Mouse (Mus musculus) hindbrain, embryonic 16.5 days (tissue): ENCODE data around the gene Plppr3. TPM values are rescaled to one million over a fixed set of nuclear protein-coding genes. Genes with fewer than 3 reads are reported as not detected.

Source experiments
- ATAC-seq: fragments of 200-750 bp; cut with Nextera tagmentation; 2 replicates; pipeline ENCODE4 v1.8.0; 2017; ENCODE audit warnings: moderate TSS enrichment, moderate library complexity
- H3K27ac ChIP-seq: fragments of 300-500 bp; sonication (generic); 2 replicates; pipeline ENCODE4 v1.5.1; 2014; ENCODE audit warnings: low read depth, mild to moderate bottlenecking, control low read depth, low read length, moderate library complexity
- H3K27me3 ChIP-seq: fragments of 300-500 bp; sonication (generic); replicated peaks from 2 replicates; pipeline ENCODE4 v1.6.1; 2014; ENCODE audit warnings: low read length; ENCODE audit not compliant: control insufficient read depth, insufficient read depth
- H3K36me3 ChIP-seq: fragments of 300-500 bp; sonication (generic); 2 replicates; pipeline ENCODE4 v1.6.1; 2014; ENCODE audit warnings: mild to moderate bottlenecking, low read length, moderate library complexity, mixed read lengths; ENCODE audit not compliant: control insufficient read depth, insufficient read depth
- H3K4me1 ChIP-seq: fragments of 300-500 bp; sonication (generic); 2 replicates; pipeline ENCODE4 v1.6.1; 2014; ENCODE audit warnings: low read depth, low read length; ENCODE audit not compliant: control insufficient read depth, insufficient read depth
- H3K4me2 ChIP-seq: fragments of 300-500 bp; sonication (generic); 2 replicates; pipeline ENCODE4 v1.6.1; 2014; ENCODE audit warnings: mild to moderate bottlenecking, low read length, control low read depth, moderate library complexity
- H3K4me3 ChIP-seq: fragments of 300-500 bp; sonication (generic); 2 replicates; pipeline ENCODE4 v1.5.1; 2014; ENCODE audit warnings: mild to moderate bottlenecking, low read length, control low read depth, moderate library complexity
- H3K9ac ChIP-seq: fragments of 300-500 bp; sonication (generic); 2 replicates; pipeline ENCODE4 v1.6.1; 2014; ENCODE audit warnings: low read depth, mild to moderate bottlenecking, control low read depth, low read length, moderate library complexity
- H3K9me3 ChIP-seq: fragments of 300-500 bp; sonication (generic); 2 replicates; pipeline ENCODE4 v1.6.1; 2014; ENCODE audit warnings: mild to moderate bottlenecking, low read length, moderate library complexity; ENCODE audit not compliant: control insufficient read depth
- WGBS: fragments of 180-500 bp; shearing (Covaris S2); extraction: QIAGEN DNeasy Blood & Tissue Kit; methylation state at CpG from one replicate; pipeline ENCODE4 v1.1.7; 2014; 5-methylcytosine and 5-hydroxymethylcytosine counted together
- polyA plus RNA-seq: library from polyadenylated mRNA; unstranded; fragments of >200 nt; fragmentation: Nextera tagmentation; extraction: Ambion mirVana; gene quantifications from 2 replicates; pipeline ENCODE4 v1.2.1, GENCODE M21; 2015

Plppr3 gene
- polyA plus RNA-seq, 1 experiment from 2014 or later: 387 TPM

DNA sequence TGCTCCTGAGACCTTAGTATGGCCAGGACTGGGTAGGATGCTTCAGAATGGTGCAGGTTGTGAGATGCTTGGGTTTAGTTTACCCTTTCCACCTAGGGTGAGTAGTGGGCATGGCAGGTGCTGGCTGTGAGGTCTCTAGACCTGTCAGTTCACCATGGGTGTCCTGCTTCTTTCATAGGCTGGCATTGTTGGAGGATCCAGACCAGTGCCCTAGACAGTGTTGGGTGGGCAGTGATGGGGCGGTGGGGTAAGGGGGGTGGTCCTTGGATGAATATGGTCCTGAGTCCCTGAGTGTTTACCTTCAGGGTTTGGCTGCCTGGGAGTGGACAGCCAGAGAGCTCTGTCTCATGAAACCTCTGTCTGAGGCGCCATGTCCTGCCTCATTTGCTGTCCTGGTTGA is 16.5 kb downstream of the Plppr3 start:
- Histone ChIP-seq H3K9ac (peak overlapping the region; percentile 41; the same call in 1 of the 2 replicates), H3K9me3 (no peaks in the 10 kb centered on the region), H3K27ac (peak overlapping the region; percentile 26), H3K4me2 (peak overlapping the region; percentile 76), H3K4me3 (peak overlapping the region; percentile 9), H3K36me3 (peaks cover 38% of the 10 kb centered on the region), H3K27me3 (no peaks in the 10 kb centered on the region), H3K4me1 (peaks cover 48% of the 10 kb centered on the region)
- ATAC-seq: no peak
- 61% methylated on average over 2 of the region's 2 CpGs for WGBS

DNA sequence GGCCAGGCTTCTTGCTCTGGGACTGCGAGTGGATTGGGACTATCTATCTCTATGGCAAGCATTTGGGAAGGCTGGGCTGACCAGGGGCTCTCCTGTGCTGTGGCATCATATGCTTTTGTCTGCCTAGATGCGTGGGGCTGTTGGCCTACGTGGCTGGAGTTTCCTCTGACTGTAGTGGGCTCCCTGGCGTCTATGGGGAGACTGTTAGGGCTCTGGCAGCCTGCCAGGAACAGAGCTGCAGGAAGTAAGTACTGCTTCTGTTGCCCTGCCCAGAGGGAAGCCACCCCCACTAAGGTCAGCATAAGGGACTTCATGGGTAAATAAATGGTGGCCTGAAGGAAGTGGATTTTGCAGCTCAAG is 17.0 kb downstream of the Plppr3 start:
- Histone ChIP-seq H3K4me1 (peaks cover 53% of the 10 kb centered on the region), H3K36me3 (peaks cover 34% of the 10 kb centered on the region), H3K27me3 (no peaks in the 10 kb centered on the region), H3K9me3 (no peaks in the 10 kb centered on the region), H3K4me3 (peak overlapping the region; percentile 93), H3K9ac (peak overlapping the region; percentile 41; the same call in 1 of the 2 replicates), H3K4me2 (peak overlapping the region; percentile 76), H3K27ac (no peak overlapping the region; the same call in 1 of the 2 replicates)
- no peak for ATAC-seq
- WGBS: 18% methylated on average over 4 of the region's 4 CpGs

DNA sequence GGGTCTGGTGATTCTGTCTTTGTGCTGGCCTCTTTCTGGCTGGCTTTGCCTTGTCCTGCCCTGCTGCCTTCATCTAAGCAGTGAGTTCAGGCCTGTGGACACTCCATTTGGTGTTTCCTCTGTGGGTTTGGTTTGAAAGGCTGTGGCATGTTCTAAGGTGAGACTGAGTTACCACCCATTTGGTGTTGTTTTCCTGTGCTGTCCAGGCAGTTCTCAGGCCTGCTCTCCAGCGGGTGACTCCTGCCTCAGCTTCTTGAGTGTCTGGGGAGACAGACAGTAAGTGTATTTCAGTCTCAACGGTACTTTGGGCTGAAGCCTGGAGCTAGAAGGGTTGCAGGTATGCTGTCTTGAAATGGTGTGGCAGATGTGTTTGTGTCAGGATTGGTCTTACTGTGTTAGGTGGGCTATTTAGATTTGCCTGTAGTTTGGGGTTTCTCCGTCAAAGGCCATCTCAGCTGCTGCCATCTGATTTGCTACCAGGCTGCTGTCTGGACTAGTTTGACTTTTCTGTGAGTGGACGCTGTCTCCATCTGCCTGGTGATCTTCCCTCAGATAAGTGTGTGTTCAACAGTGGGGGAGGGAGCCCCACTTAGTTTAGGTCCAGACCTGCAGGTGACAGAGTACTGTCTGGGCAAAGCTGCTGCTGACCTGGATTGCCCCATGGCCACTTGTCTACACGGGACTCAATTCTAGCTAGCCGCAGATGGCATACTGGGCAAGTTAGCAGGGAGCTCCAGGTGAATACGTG is 17.6 kb downstream of the Plppr3 start:
- Histone ChIP-seq H3K36me3 (peaks cover 28% of the 10 kb centered on the region), H3K27me3 (no peaks in the 10 kb centered on the region), H3K27ac (peak overlapping the region; percentile 13; the same call in 1 of the 2 replicates), H3K9ac (peak overlapping the region; percentile 97), H3K9me3 (no peaks in the 10 kb centered on the region), H3K4me2 (peak overlapping the region; percentile 76), H3K4me1 (peaks cover 59% of the 10 kb centered on the region), H3K4me3 (peak overlapping the region; percentile 93)
- no peak for ATAC-seq
- 43% methylated on average over 7 of the region's 7 CpGs for WGBS

DNA sequence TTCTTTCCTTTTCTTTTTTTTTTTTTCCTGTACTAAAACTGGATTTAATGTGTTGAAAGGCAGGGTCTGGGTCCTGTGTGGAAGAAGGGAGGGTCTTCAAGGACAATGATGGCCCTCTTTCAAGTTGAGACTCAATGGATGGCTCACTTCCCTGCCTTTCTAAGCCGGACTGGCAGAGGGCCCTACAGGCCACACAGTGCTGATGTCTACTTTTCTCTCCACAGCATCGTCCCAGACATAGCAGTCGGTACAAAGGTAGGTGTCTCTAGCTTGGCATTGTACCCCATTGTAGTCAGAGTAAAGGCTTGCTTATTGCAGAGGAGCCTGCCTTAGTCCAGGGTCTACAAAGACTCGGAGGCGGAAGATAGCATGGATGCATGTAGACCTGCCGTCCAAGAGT is 18.2 kb downstream of the Plppr3 start:
- Histone ChIP-seq H3K27ac (peak overlapping the region; percentile 13; the same call in 1 of the 2 replicates), H3K27me3 (no peaks in the 10 kb centered on the region), H3K4me1 (peaks cover 61% of the 10 kb centered on the region), H3K4me2 (peak overlapping the region; percentile 76), H3K9me3 (no peaks in the 10 kb centered on the region), H3K36me3 (peaks cover 22% of the 10 kb centered on the region), H3K4me3 (peak overlapping the region; percentile 93), H3K9ac (peak overlapping the region; percentile 97)
- ATAC-seq: no peak
- 32% methylated on average over 6 of the region's 6 CpGs for WGBS

DNA sequence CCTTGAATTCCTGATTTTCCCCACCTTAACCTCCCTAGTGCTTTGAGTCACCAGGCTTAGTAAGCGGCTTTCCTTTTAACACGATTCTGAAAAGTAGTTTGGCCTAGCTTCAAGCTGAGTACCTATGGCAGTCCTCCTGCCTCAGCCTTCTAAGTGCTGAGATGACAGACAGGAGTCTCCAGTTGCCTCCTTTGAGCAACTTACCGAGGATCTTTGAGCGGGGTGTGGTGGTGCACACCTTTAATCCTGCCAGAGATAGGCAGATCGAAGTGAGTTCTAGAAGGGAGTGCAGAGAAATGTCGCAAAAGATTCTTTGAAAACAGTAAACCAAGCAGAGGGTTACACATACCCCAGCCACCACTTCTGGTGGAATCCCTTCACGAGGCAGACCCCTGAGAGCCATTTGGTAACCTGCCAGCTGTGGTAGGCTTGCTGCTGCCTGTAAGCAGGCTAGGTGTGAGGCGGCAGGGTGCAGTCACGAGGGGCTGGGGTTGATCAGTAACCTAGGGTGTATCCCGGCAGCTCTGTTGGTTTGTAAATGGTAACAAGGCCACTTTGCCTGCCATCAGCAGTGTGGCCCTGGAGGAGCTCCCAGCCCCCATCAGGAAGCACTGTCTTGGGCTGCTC is 18.8 kb downstream of the Plppr3 start:
- ATAC-seq: no peak
- H3K4me2 ChIP-seq: peak overlapping the region; percentile 76
- H3K36me3 ChIP-seq: peaks cover 16% of the 10 kb centered on the region
- H3K9me3 ChIP-seq: no peaks in the 10 kb centered on the region
- peak overlapping the region; percentile 93 for H3K4me3 ChIP-seq
- no peaks in the 10 kb centered on the region for H3K27me3 ChIP-seq
- peak overlapping the region; percentile 100 for H3K27ac ChIP-seq
- WGBS: 2% methylated on average over 10 of the region's 10 CpGs
- H3K4me1 ChIP-seq: peaks cover 61% of the 10 kb centered on the region
- H3K9ac ChIP-seq: peak overlapping the region; percentile 97

DNA sequence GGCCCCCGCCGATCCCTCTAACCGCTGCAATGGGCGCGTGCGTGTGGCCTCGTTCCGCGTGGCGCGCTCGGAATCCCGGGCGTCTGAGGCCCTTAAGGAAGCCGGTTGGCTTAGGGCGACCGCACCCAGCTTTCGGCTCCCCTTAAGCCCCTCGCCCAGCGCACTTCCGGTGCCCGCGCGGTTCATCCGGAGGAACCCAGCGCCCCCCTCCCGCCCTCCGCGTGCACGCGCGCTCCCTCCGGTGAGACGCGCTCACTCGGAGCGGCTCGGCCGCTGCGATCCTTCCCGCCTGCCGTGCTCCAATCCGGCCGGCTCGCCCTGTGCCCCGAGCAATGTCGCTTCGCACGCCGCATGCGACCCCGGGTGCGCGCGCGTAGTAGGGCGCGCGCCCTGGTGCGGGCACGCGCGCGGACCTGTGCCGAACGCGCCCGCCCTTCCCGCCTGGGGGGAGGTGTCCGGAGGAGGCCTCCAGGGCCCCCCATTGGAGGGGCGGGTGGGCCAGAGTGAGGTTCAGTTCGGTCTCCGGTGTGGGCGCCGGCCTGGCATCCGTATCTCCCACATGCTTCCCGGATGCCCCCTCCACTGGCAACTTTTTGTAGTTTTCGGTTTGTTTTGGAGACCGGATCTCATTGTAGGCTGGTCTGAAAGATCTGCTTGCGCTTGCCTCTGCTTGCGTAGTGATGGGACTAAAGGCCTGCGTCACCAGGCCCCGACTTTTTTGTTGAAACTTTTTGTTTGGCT is 19.5 kb downstream of the Plppr3 start:
- WGBS: under 1% methylated on average over 82 of the region's 83 CpGs
- Histone ChIP-seq H3K36me3 (peaks cover 9% of the 10 kb centered on the region), H3K9ac (peak overlapping the region; percentile 97), H3K9me3 (no peaks in the 10 kb centered on the region), H3K27me3 (no peaks in the 10 kb centered on the region), H3K4me1 (peaks cover 61% of the 10 kb centered on the region), H3K4me3 (peak overlapping the region; percentile 93), H3K27ac (peak overlapping the region; percentile 100), H3K4me2 (peak overlapping the region; percentile 76)
- ATAC-seq: peak; percentile 6

DNA sequence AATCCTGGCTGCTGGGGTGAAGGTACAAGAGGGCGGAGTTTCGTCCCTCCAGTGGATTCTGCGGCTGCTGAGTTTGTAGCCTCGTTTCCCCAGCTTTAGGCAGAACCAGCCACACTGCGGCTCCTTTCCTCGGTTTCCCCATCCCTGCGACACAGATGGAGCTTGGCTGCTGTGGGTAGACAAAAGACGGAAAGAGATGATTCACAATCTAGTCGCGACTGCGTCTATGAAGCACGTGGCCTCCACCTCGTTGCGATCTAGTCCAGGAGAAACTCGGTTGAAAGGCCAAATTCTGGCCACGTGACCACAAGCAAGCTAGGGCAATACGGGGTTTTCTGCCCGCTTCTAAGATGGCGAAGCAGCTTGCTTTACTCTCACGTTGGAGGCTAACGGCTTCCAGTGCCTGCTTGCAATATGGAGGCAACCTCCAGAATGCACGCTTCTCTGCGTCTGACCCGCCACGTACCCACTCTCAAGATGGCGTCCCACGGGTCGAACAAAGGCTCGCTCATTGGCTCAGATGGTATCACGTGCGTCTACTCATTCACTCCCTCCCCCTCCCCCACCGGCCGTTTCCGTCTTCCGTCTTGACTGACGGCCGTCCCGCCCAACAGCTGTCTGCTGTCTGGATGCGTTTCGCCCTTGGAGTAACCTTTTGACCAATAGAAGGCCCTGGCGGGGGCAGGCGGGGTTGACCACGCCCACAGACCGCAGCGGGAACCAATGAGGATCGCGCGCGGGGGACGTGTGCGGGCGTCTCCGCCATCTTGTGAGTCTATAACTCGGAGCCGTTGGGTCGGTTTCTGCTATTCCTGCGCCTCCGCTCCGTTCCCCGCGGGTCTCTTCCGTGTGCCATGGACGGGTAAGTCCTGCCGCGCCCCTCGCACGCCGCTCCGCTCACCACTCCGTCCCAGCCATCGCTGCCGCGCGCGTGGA is 20.3 kb downstream of the Plppr3 start, which contains the start of gene Ptbp1:
Gene Ptbp1 (plus strand): TSS at position 568 of the 936 bp plus-strand sequence.
- peaks cover 54% of the 10 kb centered on the region for H3K4me1 ChIP-seq
- peak within 1 kb of the TSS; percentile 93 for H3K4me3 ChIP-seq
- H3K4me2 ChIP-seq: peak within 1 kb of the TSS; percentile 76
- H3K9ac ChIP-seq: peak within 1 kb of the TSS; percentile 97
- no peaks in the 10 kb centered on the region for H3K27me3 ChIP-seq
- peak; percentile 95 for ATAC-seq
- no peaks in the 10 kb centered on the region for H3K9me3 ChIP-seq
- H3K36me3 ChIP-seq: peaks cover under 1% of the 10 kb centered on the region
- peak within 1 kb of the TSS; percentile 100 for H3K27ac ChIP-seq
- under 1% methylated on average over 74 of the region's 75 CpGs for WGBS

DNA sequence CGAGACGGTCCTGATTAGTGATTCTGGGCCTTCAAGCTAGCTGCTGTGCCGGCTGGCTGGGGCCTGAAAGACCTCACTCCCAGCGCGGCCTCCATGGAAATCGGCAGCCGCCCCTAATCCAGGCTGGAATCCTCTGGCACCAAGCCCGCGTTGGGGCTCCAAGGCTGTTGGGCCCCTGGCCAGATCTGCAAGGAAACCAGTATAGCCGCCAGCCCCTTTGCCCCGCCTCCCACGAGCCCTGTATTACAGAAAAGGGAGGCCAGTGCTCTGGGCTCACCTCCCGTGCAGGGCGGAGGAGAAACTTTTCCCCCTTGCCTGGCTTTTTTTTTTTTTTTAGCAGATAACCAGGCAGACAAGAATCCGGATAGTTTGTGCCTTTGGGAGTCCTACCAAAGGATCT is 21.0 kb downstream of the Plppr3 start:
- under 1% methylated on average over 15 of the region's 15 CpGs for WGBS
- H3K4me1 ChIP-seq: peaks cover 47% of the 10 kb centered on the region
- ATAC-seq: peak; percentile 43

More for the DNA sequence above, 21.0 kb downstream of the Plppr3 start:
- Histone ChIP-seq H3K36me3 (no peaks in the 10 kb centered on the region), H3K4me2 (peak overlapping the region; percentile 55), H3K27me3 (no peaks in the 10 kb centered on the region), H3K9ac (peak overlapping the region; percentile 68), H3K27ac (peak overlapping the region; percentile 99), H3K4me3 (peak overlapping the region; percentile 93), H3K9me3 (no peaks in the 10 kb centered on the region)
